Mouse (Mus musculus) erythroblast, embryonic 14.5 days (primary cell): Measurements from ENCODE around the gene Atp5d.

ENCODE experiments used
- GATA1 ChIP-seq: IDR thresholded peaks from 2 replicates; pipeline ENCODE4 v1.6.1; 2012; ENCODE audit warnings: low read length, inconsistent platforms, mixed read lengths
- TAL1 ChIP-seq: IDR thresholded peaks from 3 replicates; pipeline ENCODE4 v1.6.1; 2012; ENCODE audit warnings: low read length, inconsistent platforms, mixed read lengths

- TF ChIP-seq TAL1: no peak
- no peak for TF ChIP-seq GATA1
Measured at GRCm38 (mm10) chr10:80172527-80173292, 34.3 kb downstream of the Atp5d start, which contains the start of gene 1600002K03Rik.
